Mouse (Mus musculus) liver, postnatal 0 days (tissue): ENCODE measurements around the gene Cenph. TPM values are rescaled to one million over a fixed set of nuclear protein-coding genes. Genes with fewer than 3 reads are reported as not detected.
A peak's percentile ranks its signal among the peaks of the same experiment; 100 is the strongest.
"Not testable (repeated sequence)": the region's sequence is repeated elsewhere in the genome, so short reads cannot be mapped to it uniquely, and the experiment has no call there.

ENCODE experiments used
- ATAC-seq: fragments of 200-750 bp; cut with Nextera tagmentation; 2 replicates; pipeline ENCODE4 v1.8.0; 2017; ENCODE audit warnings: mild to moderate bottlenecking, moderate library complexity
- DNase-seq: peaks from one replicate; pipeline ENCODE4 v3.0.0-alpha.2; 2016
- H3K27ac ChIP-seq: fragments of 300-500 bp; sonication (generic); 2 replicates; pipeline ENCODE4 v1.5.1; 2014; ENCODE audit warnings: antibody characterized with exemption, moderate library complexity, mild to moderate bottlenecking, low read depth
- H3K27me3 ChIP-seq: fragments of 300-500 bp; sonication (generic); 2 replicates; pipeline ENCODE4 v1.6.1; 2014; ENCODE audit warnings: low read length, control low read depth, mixed read lengths; ENCODE audit not compliant: insufficient read depth
- H3K36me3 ChIP-seq: fragments of 300-500 bp; sonication (generic); replicated peaks from 2 replicates; pipeline ENCODE4 v1.6.1; 2014; ENCODE audit warnings: mild to moderate bottlenecking, control low read depth, low read length, moderate library complexity, mixed read lengths; ENCODE audit not compliant: insufficient read depth
- H3K4me1 ChIP-seq: fragments of 300-500 bp; sonication (generic); 2 replicates; pipeline ENCODE4 v1.6.1; 2014; ENCODE audit warnings: antibody characterized with exemption, mild to moderate bottlenecking, control low read depth; ENCODE audit not compliant: insufficient read depth
- H3K4me2 ChIP-seq: fragments of 300-500 bp; sonication (generic); 2 replicates; pipeline ENCODE4 v1.6.1; 2014; ENCODE audit warnings: low read depth, mild to moderate bottlenecking, low read length, moderate library complexity, mixed read lengths
- H3K4me3 ChIP-seq: fragments of 300-500 bp; sonication (generic); 2 replicates; pipeline ENCODE4 v1.5.1; 2014; ENCODE audit warnings: low read depth, low read length
- H3K9ac ChIP-seq: fragments of 300-500 bp; sonication (generic); replicated peaks from 2 replicates; pipeline ENCODE4 v1.6.1; 2014; ENCODE audit warnings: mild to moderate bottlenecking, moderate library complexity
- H3K9me3 ChIP-seq: fragments of 300-500 bp; sonication (generic); 2 replicates; pipeline ENCODE4 v1.6.1; 2016; ENCODE audit warnings: mild to moderate bottlenecking, control low read depth, low read length, mixed read lengths
- CTCF ChIP-seq: sonication (generic); IDR thresholded peaks from 2 replicates; pipeline ENCODE4 v1.5.1; 2016; ENCODE audit warnings: antibody characterized with exemption, low read depth
- EP300 ChIP-seq: IDR thresholded peaks from 2 replicates; pipeline ENCODE4 v1.6.1; 2016; ENCODE audit warnings: antibody characterized with exemption, low read depth, mild to moderate bottlenecking
- WGBS: fragments of 180-500 bp; shearing (Covaris S2); extraction: QIAGEN DNeasy Blood & Tissue Kit; methylation state at CpG from one replicate; pipeline ENCODE4 v1.1.7; 2014; ENCODE audit not compliant: insufficient replicate concordance; 5-methylcytosine and 5-hydroxymethylcytosine counted together
- polyA plus RNA-seq: library from polyadenylated mRNA; unstranded; fragments of >200 nt; fragmentation: Nextera tagmentation; extraction: Ambion mirVana; gene quantifications from 2 replicates; pipeline ENCODE4 v1.2.1, GENCODE M21; 2015

Cenph gene
- polyA plus RNA-seq, 1 experiment from 2014 or later: 19.6 TPM

DNA sequence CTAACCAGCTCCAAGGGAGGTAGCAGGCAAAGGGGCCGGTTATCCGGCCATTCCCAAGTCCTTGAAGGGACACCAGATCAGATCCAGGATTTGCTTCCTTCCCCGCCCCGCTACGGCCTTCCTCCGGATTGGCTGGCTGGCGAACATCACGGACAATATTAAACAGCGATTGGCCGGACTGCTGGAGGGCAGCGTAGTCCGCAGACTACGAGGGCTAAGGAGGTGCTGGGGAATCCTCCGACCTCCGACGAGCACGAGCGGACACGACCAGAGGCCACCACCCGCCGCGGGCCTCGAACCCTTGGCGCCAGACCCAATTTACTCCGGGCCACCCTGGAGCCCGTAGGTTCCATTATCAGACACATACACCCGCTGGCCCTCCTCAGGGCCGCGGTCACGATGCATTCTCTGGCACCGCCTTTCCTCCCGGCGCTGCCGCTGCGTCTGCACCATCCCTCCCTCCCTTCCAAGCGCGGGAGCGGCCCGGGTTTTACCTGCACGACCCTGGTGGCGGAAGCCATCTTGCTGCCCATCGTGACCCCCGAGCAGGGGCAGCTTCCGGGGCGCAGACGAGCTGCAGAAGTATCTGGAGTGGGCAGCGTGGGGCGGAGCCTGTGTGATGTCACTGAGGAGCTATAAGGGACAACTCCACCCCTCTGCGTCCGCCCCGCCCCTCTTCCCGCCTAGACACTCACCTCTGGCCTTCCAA is 31.5 kb downstream of the Cenph start, which contains the start of gene Mrps36:
Gene Mrps36, minus strand, starts transcription at position 624 of the 709 bp plus-strand sequence.
- peak within 1 kb of the TSS; percentile 80 for H3K4me3 ChIP-seq
- peak within 1 kb of the TSS; percentile 81 for H3K9ac ChIP-seq
- under 1% methylated on average over 52 of the region's 52 CpGs for WGBS
- peak within 1 kb of the TSS; percentile 82 for H3K4me2 ChIP-seq
- peak; percentile 89 for ATAC-seq
- no peaks in the 10 kb centered on the region for H3K9me3 ChIP-seq
- H3K27ac ChIP-seq: peak within 1 kb of the TSS; percentile 94
- TF ChIP-seq CTCF (no peak), EP300 (peak; percentile 46; the same call in 1 of the 2 replicates)
- peaks cover 13% of the 10 kb centered on the region for H3K4me1 ChIP-seq
- peak; percentile 96 for DNase-seq
- H3K36me3 ChIP-seq: no peaks in the 10 kb centered on the region
- no peaks in the 10 kb centered on the region for H3K27me3 ChIP-seq

GRCm38 (mm10) chr13:100743346-100744035 is 32.2 kb downstream of the Cenph start:
- peak overlapping the region; percentile 81 for H3K9ac ChIP-seq
- no peak for DNase-seq
- TF ChIP-seq EP300: peak; percentile 73
- no peak for TF ChIP-seq CTCF
- 47% methylated on average over 11 of the region's 11 CpGs for WGBS
- ATAC-seq: peak; percentile 62
- peak overlapping the region; percentile 82 for H3K4me2 ChIP-seq
- H3K27ac ChIP-seq: peak overlapping the region; percentile 94
- 0 out of 2 replicates have a peak, but pooled peaks cover 2% of the 10 kb centered on the region for H3K36me3 ChIP-seq
- H3K9me3 ChIP-seq: no peaks in the 10 kb centered on the region
- H3K4me1 ChIP-seq: peaks cover 13% of the 10 kb centered on the region
- H3K27me3 ChIP-seq: no peaks in the 10 kb centered on the region
- H3K4me3 ChIP-seq: peak overlapping the region; percentile 80

- TF ChIP-seq EP300 (no peak), CTCF (no peak)
- H3K9ac ChIP-seq: peak overlapping the region; percentile 36
- 0 out of 2 replicates have a peak, but pooled peaks cover 2% of the 10 kb centered on the region for H3K36me3 ChIP-seq
- peak overlapping the region; percentile 94; the same call in 1 of the 2 replicates for H3K27ac ChIP-seq
- peak overlapping the region; percentile 82; the same call in 1 of the 2 replicates for H3K4me2 ChIP-seq
- no peaks in the 10 kb centered on the region for H3K9me3 ChIP-seq
- H3K4me1 ChIP-seq: peaks cover 13% of the 10 kb centered on the region
- ATAC-seq (no peak), DNase-seq (no peak)
- peak overlapping the region; percentile 80 for H3K4me3 ChIP-seq
- H3K27me3 ChIP-seq: no peaks in the 10 kb centered on the region
- WGBS: 87% methylated on average over 5 of the region's 5 CpGs
Observed at GRCm38 (mm10) chr13:100742831-100743230, 32.9 kb downstream of the Cenph start.

- H3K9ac ChIP-seq: no peak overlapping the region
- H3K27me3 ChIP-seq: no peaks in the 10 kb centered on the region
- no peak overlapping the region for H3K4me2 ChIP-seq
- WGBS: 85% methylated on average over 2 of the region's 2 CpGs
- ATAC-seq (no peak), DNase-seq (no peak)
- no peak overlapping the region for H3K27ac ChIP-seq
- H3K9me3 ChIP-seq: no peaks in the 10 kb centered on the region
- H3K36me3 ChIP-seq: peaks cover 14% of the 10 kb centered on the region
- TF ChIP-seq EP300 (no peak), CTCF (no peak)
- no peak overlapping the region for H3K4me3 ChIP-seq
- H3K4me1 ChIP-seq: peaks cover 12% of the 10 kb centered on the region
Observed at GRCm38 (mm10) chr13:100732756-100733155, 42.9 kb downstream of the Cenph start.

- H3K27me3 ChIP-seq, DNase-seq, ATAC-seq, H3K9me3 ChIP-seq, H3K9ac ChIP-seq: not testable (repeated sequence)
- Histone ChIP-seq H3K36me3 (peaks cover 16% of the 10 kb centered on the region), H3K27ac (peak overlapping the region; percentile 83), H3K4me1 (peaks cover 12% of the 10 kb centered on the region), H3K4me3 (0 out of 2 replicates have a peak overlapping the region, but pooled peaks have one; percentile 88), H3K4me2 (peak overlapping the region; percentile 91)
- 88% methylated on average over 5 of the region's 6 CpGs for WGBS
Observed at GRCm38 (mm10) chr13:100731462-100732046, 44.1 kb downstream of the Cenph start.

- Histone ChIP-seq H3K36me3 (peaks cover 15% of the 10 kb centered on the region), H3K27ac (peak within 1 kb of the TSS; percentile 91), H3K9me3 (no peaks in the 10 kb centered on the region), H3K27me3 (no peaks in the 10 kb centered on the region), H3K4me3 (peak within 1 kb of the TSS; percentile 88), H3K4me2 (peak within 1 kb of the TSS; percentile 91), H3K9ac (peak within 1 kb of the TSS; percentile 89), H3K4me1 (peaks cover 12% of the 10 kb centered on the region)
- WGBS: under 1% methylated on average over 19 of the region's 19 CpGs
- ATAC-seq (peak; percentile 99), DNase-seq (peak; percentile 94)
- no peak for TF ChIP-seq CTCF
- TF ChIP-seq EP300: peak; percentile 59; the same call in 1 of the 2 replicates
Observed at GRCm38 (mm10) chr13:100730861-100731176, 44.9 kb downstream of the Cenph start, which contains the start of gene Cdk7. Gene Cdk7 (minus strand): TSS chr13:100730939.
